Mouse (Mus musculus): ENCODE measurements around the gene Sgsm1. TPM values are rescaled to one million over a fixed set of nuclear protein-coding genes. Genes with fewer than 3 reads are reported as not detected.

Sgsm1 gene
- polyA plus RNA-seq, 1 experiment from 2014 or later = 2.4 TPM

- H3K9ac ChIP-seq = no peak overlapping the region
- 74% methylated on average over 5 of the region's 5 CpGs for WGBS
- H3K4me2 ChIP-seq = no peak overlapping the region
- H3K4me1 ChIP-seq (replicated peaks) = peaks cover 8% of the 10 kb centered on the region
- H3K27me3 ChIP-seq (replicated peaks) = 0 out of 2 replicates have a peak, but pooled peaks cover 11% of the 10 kb centered on the region
- H3K9me3 ChIP-seq (replicated peaks) = no peaks in the 10 kb centered on the region
- H3K4me3 ChIP-seq = no peak overlapping the region
- ATAC-seq (ENCODE audit: insufficient number of reproducible peaks, low FRiP score) = no peak
- H3K27ac ChIP-seq (ENCODE audit: poor library complexity, severe bottlenecking) = no peak overlapping the region
- H3K36me3 ChIP-seq = no peaks in the 10 kb centered on the region
These were observed 80.4 kb downstream of the Sgsm1 start for GRCm38 (mm10) chr5:113230196-113230595.

- no peaks in the 10 kb centered on the region for H3K9me3 ChIP-seq (replicated peaks)
- ATAC-seq (ENCODE audit: insufficient number of reproducible peaks, low FRiP score) = peak; percentile 71
- H3K27me3 ChIP-seq (replicated peaks) = peaks cover 18% of the 10 kb centered on the region; the same call in 1 of the 2 replicates
- peaks cover 8% of the 10 kb centered on the region for H3K4me1 ChIP-seq (replicated peaks)
- peak within 1 kb of the TSS; percentile 63 for H3K4me2 ChIP-seq
- peak within 1 kb of the TSS; percentile 67 for H3K27ac ChIP-seq (ENCODE audit: poor library complexity, severe bottlenecking)
- H3K9ac ChIP-seq = peak within 1 kb of the TSS; percentile 33; the same call in 1 of the 2 replicates
- no peaks in the 10 kb centered on the region for H3K36me3 ChIP-seq
- peak within 1 kb of the TSS; percentile 30 for H3K4me3 ChIP-seq
- 1% methylated on average over 13 of the region's 13 CpGs for WGBS
These were observed 83.9 kb downstream of the Sgsm1 start, which contains the start of gene Tmem211 for GRCm38 (mm10) chr5:113226632-113227102. Gene Tmem211 (plus strand): TSS chr5:113226909.

DNA sequence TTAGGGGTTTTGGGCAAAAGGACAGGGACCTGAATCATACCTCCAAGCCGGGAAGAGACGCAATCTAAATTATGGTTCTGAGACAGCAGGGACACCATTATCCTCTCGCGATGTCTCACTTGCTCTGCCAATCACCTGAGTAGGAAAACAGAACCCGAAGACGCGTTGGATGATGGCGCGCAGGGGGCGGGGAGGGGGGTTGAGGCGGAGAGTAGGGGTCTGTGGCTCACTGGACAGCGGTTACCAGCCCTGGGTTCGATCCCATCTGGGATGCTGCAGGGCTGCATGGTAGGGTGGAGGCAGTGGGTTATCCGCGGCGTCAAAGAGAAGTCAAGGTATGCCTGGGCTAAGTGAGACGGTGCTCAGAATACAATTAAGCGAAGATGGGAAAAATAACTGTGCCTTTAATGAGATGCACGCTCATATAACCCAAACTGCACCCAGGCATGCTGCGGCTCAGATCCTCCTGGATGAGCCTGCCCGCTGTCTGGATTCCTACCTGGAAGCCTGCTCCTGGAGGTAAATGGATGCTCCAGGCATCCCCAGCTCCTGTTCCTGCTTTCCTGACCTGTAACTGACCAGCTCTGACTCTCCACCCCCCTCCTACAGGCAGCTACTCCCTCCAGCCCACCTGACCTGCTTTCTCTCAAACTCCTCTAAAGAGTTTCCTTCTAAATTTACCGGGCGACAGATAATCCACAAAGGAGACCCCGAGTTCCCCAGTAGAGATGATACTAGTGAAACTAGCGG is 84.7 kb downstream of the Sgsm1 start:
- Histone ChIP-seq H3K9me3 (replicated peaks) (no peaks in the 10 kb centered on the region), H3K36me3 (no peaks in the 10 kb centered on the region), H3K27ac (ENCODE audit: poor library complexity, severe bottlenecking) (peak overlapping the region; percentile 67), H3K9ac (0 out of 2 replicates have a peak overlapping the region, but pooled peaks have one; percentile 33), H3K4me2 (peak overlapping the region; percentile 63), H3K4me3 (peak overlapping the region; percentile 30), H3K4me1 (replicated peaks) (peaks cover 8% of the 10 kb centered on the region), H3K27me3 (replicated peaks) (peaks cover 18% of the 10 kb centered on the region; the same call in 1 of the 2 replicates)
- 21% methylated on average over 25 of the region's 25 CpGs for WGBS
- ATAC-seq (ENCODE audit: insufficient number of reproducible peaks, low FRiP score) = no peak

GRCm38 (mm10) chr5:113225271-113225670 is 85.3 kb downstream of the Sgsm1 start:
- Histone ChIP-seq H3K36me3 (no peaks in the 10 kb centered on the region), H3K4me2 (no peak overlapping the region), H3K27ac (ENCODE audit: poor library complexity, severe bottlenecking) (peak overlapping the region; percentile 35; the same call in 1 of the 2 replicates)

DNA sequence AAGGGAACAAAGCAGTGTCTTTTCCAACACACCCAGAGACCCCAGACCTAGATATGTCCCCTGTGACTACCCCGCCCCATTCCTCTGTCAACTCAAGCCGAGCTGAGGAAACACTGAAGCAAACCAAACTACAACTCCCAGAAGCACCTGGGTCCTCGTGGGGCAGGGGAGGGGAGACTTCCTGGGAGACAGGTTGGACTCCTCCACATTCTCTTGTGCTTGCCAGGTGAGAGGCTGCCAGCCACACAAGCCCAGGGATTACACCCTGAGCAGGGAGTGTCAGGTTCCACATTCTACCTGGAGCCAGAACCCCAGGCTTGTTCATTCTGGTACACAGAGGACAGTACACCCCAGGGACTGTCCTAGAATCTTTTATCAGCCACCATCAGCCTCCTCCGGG is 86.7 kb downstream of the Sgsm1 start:
- Histone ChIP-seq H3K9me3 (replicated peaks) (no peaks in the 10 kb centered on the region), H3K36me3 (no peaks in the 10 kb centered on the region), H3K4me3 (no peak overlapping the region), H3K27me3 (replicated peaks) (peaks cover 30% of the 10 kb centered on the region), H3K27ac (ENCODE audit: poor library complexity, severe bottlenecking) (no peak overlapping the region), H3K4me1 (replicated peaks) (peaks cover 18% of the 10 kb centered on the region), H3K4me2 (no peak overlapping the region), H3K9ac (no peak overlapping the region)
- no peak for ATAC-seq (ENCODE audit: insufficient number of reproducible peaks, low FRiP score)
- 46% methylated on average over 4 of the region's 4 CpGs for WGBS

More at GRCm38 (mm10) chr5:113225271-113225670, 85.3 kb downstream of the Sgsm1 start:
- Histone ChIP-seq H3K4me1 (replicated peaks) (peaks cover 13% of the 10 kb centered on the region), H3K9ac (no peak overlapping the region), H3K9me3 (replicated peaks) (no peaks in the 10 kb centered on the region), H3K4me3 (no peak overlapping the region), H3K27me3 (replicated peaks) (peaks cover 18% of the 10 kb centered on the region; the same call in 1 of the 2 replicates)
- ATAC-seq (ENCODE audit: insufficient number of reproducible peaks, low FRiP score) = no peak
- 25% methylated on average over 10 of the region's 10 CpGs for WGBS

DNA sequence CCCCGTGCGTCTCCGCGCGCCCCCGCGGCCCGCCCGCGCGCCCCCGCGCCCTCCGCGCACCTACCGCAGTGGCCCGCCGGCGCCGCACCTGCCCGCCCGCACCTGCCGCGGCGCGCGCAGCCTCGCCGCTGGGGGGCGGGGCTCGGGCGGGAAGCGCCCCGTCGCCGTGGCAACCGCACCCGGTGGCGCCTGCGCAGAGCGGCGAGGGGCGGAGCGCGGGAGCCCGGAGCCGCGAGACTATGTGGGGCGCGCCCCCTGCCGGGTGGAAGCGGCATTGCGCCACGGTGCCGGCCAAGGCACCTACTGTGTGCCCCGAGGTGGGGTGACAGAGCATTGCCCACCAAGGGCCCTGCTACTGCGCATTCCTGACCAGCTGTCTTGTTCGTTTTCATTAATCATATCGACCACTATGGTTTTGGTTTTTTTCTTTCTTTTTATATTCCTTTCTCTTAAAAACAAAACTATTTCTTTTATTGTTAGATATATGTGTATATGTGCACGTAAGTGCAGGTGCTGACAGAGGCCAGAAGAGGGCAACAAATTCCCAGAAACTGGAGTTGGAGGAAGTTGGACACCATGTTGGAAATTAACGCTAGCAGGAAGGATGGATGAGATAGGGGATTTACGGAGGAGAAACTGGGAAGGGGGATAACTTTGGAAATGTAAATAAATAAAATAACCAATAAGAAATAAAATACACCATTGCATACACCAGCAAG is 89.3 kb downstream of the Sgsm1 start, which contains the start of gene 2900026A02Rik:
TSS of gene 2900026A02Rik (minus strand) at position 90 of the 719 bp plus-strand sequence.
- H3K36me3 ChIP-seq = no peaks in the 10 kb centered on the region
- peak; percentile 68 for ATAC-seq (ENCODE audit: insufficient number of reproducible peaks, low FRiP score)
- H3K4me2 ChIP-seq = peak within 1 kb of the TSS; percentile 100
- H3K4me1 ChIP-seq (replicated peaks) = peaks cover 18% of the 10 kb centered on the region
- 12% methylated on average over 62 of the region's 62 CpGs for WGBS
- no peaks in the 10 kb centered on the region for H3K9me3 ChIP-seq (replicated peaks)
- H3K27me3 ChIP-seq (replicated peaks) = peaks cover 31% of the 10 kb centered on the region
- H3K9ac ChIP-seq = peak within 1 kb of the TSS; percentile 83
- no peak within 1 kb of the TSS for H3K27ac ChIP-seq (ENCODE audit: poor library complexity, severe bottlenecking)
- H3K4me3 ChIP-seq = peak within 1 kb of the TSS; percentile 74

- peaks cover 10% of the 10 kb centered on the region for H3K4me1 ChIP-seq (replicated peaks)
- peak overlapping the region; percentile 83 for H3K9ac ChIP-seq
- no peaks in the 10 kb centered on the region for H3K9me3 ChIP-seq (replicated peaks)
- peak overlapping the region; percentile 100 for H3K4me2 ChIP-seq
- H3K27ac ChIP-seq (ENCODE audit: poor library complexity, severe bottlenecking) = no peak overlapping the region
- no peaks in the 10 kb centered on the region for H3K36me3 ChIP-seq
- H3K27me3 ChIP-seq (replicated peaks) = peaks cover 30% of the 10 kb centered on the region
- peak overlapping the region; percentile 74 for H3K4me3 ChIP-seq
- ATAC-seq (ENCODE audit: insufficient number of reproducible peaks, low FRiP score) = peak; percentile 15
- WGBS = 2% methylated on average over 64 of the region's 64 CpGs
These were observed 90.0 kb downstream of the Sgsm1 start for GRCm38 (mm10) chr5:113220383-113221146.

DNA sequence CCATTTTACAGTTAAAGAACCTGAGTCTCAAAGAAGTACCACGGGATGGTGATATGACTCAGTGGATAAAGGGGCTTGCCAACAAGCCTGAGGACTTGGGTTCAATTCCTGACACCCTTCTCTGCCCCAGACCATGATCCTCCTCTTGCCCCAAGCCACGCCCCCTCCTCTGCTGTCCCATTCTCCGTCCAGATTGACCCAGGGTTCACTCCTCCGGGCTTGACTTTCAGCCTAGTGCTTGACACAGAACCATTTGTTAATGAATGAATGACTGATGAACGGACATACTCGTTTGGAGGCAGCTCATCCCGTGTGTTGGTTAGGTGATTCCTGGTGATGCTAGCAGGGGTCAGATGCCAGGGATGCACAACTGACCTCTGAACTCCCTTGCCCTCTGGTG is 90.7 kb downstream of the Sgsm1 start:
- Histone ChIP-seq H3K27me3 (replicated peaks) (peaks cover 26% of the 10 kb centered on the region), H3K9me3 (replicated peaks) (no peaks in the 10 kb centered on the region), H3K36me3 (no peaks in the 10 kb centered on the region), H3K4me1 (replicated peaks) (peaks cover 10% of the 10 kb centered on the region; the same call in 1 of the 2 replicates), H3K4me3 (peak overlapping the region; percentile 74), H3K27ac (ENCODE audit: poor library complexity, severe bottlenecking) (no peak overlapping the region), H3K4me2 (peak overlapping the region; percentile 100), H3K9ac (no peak overlapping the region)
- ATAC-seq (ENCODE audit: insufficient number of reproducible peaks, low FRiP score) = no peak
- WGBS = 67% methylated on average over 7 of the region's 7 CpGs

DNA sequence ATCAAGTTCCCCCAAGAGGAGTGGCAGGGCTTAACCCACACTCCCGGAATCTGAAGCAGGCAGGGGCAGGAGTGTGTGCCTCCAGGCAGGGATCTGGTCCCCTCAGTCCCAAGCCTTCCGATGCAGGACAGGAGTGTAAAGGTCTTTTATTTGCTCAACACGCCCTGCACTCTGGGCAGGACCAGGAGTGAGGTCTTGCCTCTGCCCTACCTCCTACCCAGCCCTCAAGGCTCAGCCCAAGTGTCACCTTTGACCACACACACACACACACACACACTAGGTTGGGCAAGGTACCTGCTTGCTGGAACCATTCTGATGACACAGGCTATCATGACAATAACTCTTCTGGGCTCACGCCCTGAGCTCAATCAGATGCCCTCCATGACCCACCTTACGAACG is 91.1 kb downstream of the Sgsm1 start:
- ATAC-seq (ENCODE audit: insufficient number of reproducible peaks, low FRiP score) = no peak
- H3K9me3 ChIP-seq (replicated peaks) = no peaks in the 10 kb centered on the region
- no peak overlapping the region for H3K27ac ChIP-seq (ENCODE audit: poor library complexity, severe bottlenecking)
- H3K4me2 ChIP-seq = peak overlapping the region; percentile 100; the same call in 1 of the 2 replicates
- 85% methylated on average over 6 of the region's 6 CpGs for WGBS
- no peak overlapping the region for H3K9ac ChIP-seq
- H3K4me1 ChIP-seq (replicated peaks) = peaks cover 10% of the 10 kb centered on the region; the same call in 1 of the 2 replicates
- no peak overlapping the region for H3K4me3 ChIP-seq
- no peaks in the 10 kb centered on the region for H3K36me3 ChIP-seq
- peaks cover 23% of the 10 kb centered on the region for H3K27me3 ChIP-seq (replicated peaks)

GRCm38 (mm10) chr5:113218617-113219235 is 91.9 kb downstream of the Sgsm1 start:
- no peak overlapping the region for H3K9ac ChIP-seq
- no peak overlapping the region for H3K27ac ChIP-seq (ENCODE audit: poor library complexity, severe bottlenecking)
- H3K36me3 ChIP-seq = no peaks in the 10 kb centered on the region
- no peak overlapping the region for H3K4me2 ChIP-seq
- H3K27me3 ChIP-seq (replicated peaks) = peaks cover 17% of the 10 kb centered on the region; the same call in 1 of the 2 replicates
- H3K4me3 ChIP-seq = no peak overlapping the region
- no peak for ATAC-seq (ENCODE audit: insufficient number of reproducible peaks, low FRiP score)
- WGBS = 73% methylated on average over 17 of the region's 17 CpGs
- H3K4me1 ChIP-seq (replicated peaks) = peaks cover 10% of the 10 kb centered on the region; the same call in 1 of the 2 replicates
- H3K9me3 ChIP-seq (replicated peaks) = no peaks in the 10 kb centered on the region

All from heart, embryonic 12.5 days (tissue).